Mouse (Mus musculus) hindbrain, embryonic 15.5 days (tissue): ENCODE results near the gene Vcan. TPM values are rescaled to one million over a fixed set of nuclear protein-coding genes. Genes with fewer than 3 reads are reported as not detected.

Experiments used
- ATAC-seq: fragments of 200-750 bp; cut with Nextera tagmentation; 2 replicates; pipeline ENCODE4 v1.8.0; 2017; ENCODE audit warnings: low read depth, moderate number of reproducible peaks, moderate TSS enrichment; ENCODE audit not compliant: low FRiP score
- H3K27ac ChIP-seq: fragments of 300-500 bp; sonication (generic); replicated peaks from 2 replicates; pipeline ENCODE4 v1.5.1; 2015; ENCODE audit warnings: mild to moderate bottlenecking, inconsistent platforms
- H3K27me3 ChIP-seq: fragments of 300-500 bp; sonication (generic); 2 replicates; pipeline ENCODE4 v1.6.1; 2015; ENCODE audit warnings: control low read depth, inconsistent platforms
- H3K36me3 ChIP-seq: fragments of 300-500 bp; sonication (generic); 2 replicates; pipeline ENCODE4 v1.6.1; 2015; ENCODE audit warnings: control low read depth, inconsistent platforms
- H3K4me1 ChIP-seq: fragments of 300-500 bp; sonication (generic); replicated peaks from 2 replicates; pipeline ENCODE4 v1.6.1; 2015; ENCODE audit warnings: control low read depth, inconsistent platforms
- H3K4me2 ChIP-seq: fragments of 300-500 bp; sonication (generic); 2 replicates; pipeline ENCODE4 v1.6.1; 2015; ENCODE audit warnings: moderate library complexity, mild to moderate bottlenecking, inconsistent platforms
- H3K4me3 ChIP-seq: fragments of 300-500 bp; sonication (generic); 2 replicates; pipeline ENCODE4 v1.5.1; 2015; ENCODE audit warnings: mild to moderate bottlenecking, inconsistent platforms
- H3K9ac ChIP-seq: fragments of 300-500 bp; sonication (generic); 2 replicates; pipeline ENCODE4 v1.6.1; 2015; ENCODE audit warnings: inconsistent platforms
- H3K9me3 ChIP-seq: fragments of 300-500 bp; sonication (generic); 2 replicates; pipeline ENCODE4 v1.6.1; 2016; ENCODE audit warnings: control low read depth, inconsistent platforms
- WGBS: fragments of 180-500 bp; shearing (Covaris S2); methylation state at CpG from one replicate; pipeline ENCODE4 v1.1.7; 2015; 5-methylcytosine and 5-hydroxymethylcytosine counted together
- polyA plus RNA-seq: library from polyadenylated mRNA; unstranded; fragments of >200 nt; fragmentation: Nextera tagmentation; extraction: Ambion mirVana; gene quantifications from 2 replicates; pipeline ENCODE4 v1.2.1, GENCODE M21; 2015

Gene Vcan
- polyA plus RNA-seq, 1 experiment from 2014 or later = 29.3 TPM

GRCm38 (mm10) chr13:89708151-89708927, 34.0 kb downstream of the Vcan start:
- no peaks in the 10 kb centered on the region for H3K9me3 ChIP-seq
- H3K36me3 ChIP-seq = peaks cover 23% of the 10 kb centered on the region
- ATAC-seq = no peak
- no peaks in the 10 kb centered on the region for H3K27me3 ChIP-seq
- H3K9ac ChIP-seq = no peak overlapping the region
- H3K4me1 ChIP-seq = no peaks in the 10 kb centered on the region
- no peak overlapping the region for H3K4me3 ChIP-seq
- 86% methylated on average over 7 of the region's 7 CpGs for WGBS
- no peak overlapping the region for H3K4me2 ChIP-seq
- H3K27ac ChIP-seq = no peak overlapping the region

GRCm38 (mm10) chr13:89702395-89702794, 39.9 kb downstream of the Vcan start:
- 85% methylated on average over 4 of the region's 4 CpGs for WGBS
- Histone ChIP-seq H3K36me3 (peaks cover 42% of the 10 kb centered on the region), H3K9me3 (no peaks in the 10 kb centered on the region), H3K4me2 (no peak overlapping the region), H3K4me3 (no peak overlapping the region), H3K27ac (no peak overlapping the region), H3K4me1 (no peaks in the 10 kb centered on the region), H3K27me3 (no peaks in the 10 kb centered on the region), H3K9ac (no peak overlapping the region)
- no peak for ATAC-seq

DNA sequence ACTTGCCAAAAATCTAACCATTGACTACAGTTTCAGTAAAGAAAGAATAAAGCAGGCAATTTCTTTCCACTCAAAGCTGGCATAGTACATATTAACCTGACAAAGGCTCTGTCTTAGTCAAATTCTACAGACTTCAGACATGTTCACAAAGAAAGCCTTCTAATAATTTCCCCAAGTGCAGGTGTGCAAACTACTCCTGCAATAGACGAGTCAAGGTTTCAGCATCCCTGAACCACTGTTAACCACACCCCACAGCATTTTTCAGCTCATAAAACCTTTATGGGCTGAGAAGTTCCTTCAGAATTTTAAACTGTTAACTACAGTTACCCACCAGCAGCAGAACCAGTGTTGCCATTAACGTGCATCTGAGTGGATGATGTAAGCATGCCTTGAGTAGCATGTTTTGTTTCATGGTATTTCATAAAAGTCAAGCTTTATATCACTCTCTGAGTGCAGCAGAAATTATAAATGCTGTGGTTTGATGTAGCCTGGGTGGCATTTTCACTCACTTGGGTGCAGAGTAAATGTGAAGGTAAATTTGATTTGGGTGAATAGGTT, 42.2 kb downstream of the Vcan start:
- Histone ChIP-seq H3K9ac (no peak overlapping the region), H3K36me3 (peaks cover 38% of the 10 kb centered on the region), H3K9me3 (no peaks in the 10 kb centered on the region), H3K4me1 (no peaks in the 10 kb centered on the region), H3K4me3 (no peak overlapping the region), H3K27ac (no peak overlapping the region), H3K4me2 (no peak overlapping the region), H3K27me3 (no peaks in the 10 kb centered on the region)
- ATAC-seq = no peak
- WGBS = 92% methylated on average over 2 of the region's 2 CpGs

DNA sequence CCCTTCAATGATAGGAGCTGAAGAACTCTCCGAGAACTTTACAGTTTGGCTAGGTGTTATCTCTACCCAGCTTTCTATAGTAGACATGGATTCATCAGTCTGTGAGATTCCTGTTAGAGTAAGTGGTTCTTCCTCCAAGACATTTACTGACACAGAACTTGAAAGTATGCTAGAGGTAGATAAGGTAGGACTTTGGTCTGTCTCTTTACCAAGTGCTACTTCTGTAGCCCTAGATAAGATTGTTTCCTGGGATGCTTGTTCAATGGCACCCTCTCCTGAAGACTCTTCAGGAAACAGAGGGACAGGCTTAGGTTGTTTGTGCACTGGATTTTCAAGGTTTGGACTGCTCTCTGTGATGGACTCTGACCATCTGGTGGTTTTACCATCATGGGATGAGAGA, 49.7 kb downstream of the Vcan start:
- H3K36me3 ChIP-seq = peaks cover 47% of the 10 kb centered on the region
- H3K27ac ChIP-seq = no peak overlapping the region
- no peaks in the 10 kb centered on the region for H3K27me3 ChIP-seq
- no peaks in the 10 kb centered on the region for H3K9me3 ChIP-seq
- H3K4me1 ChIP-seq = no peaks in the 10 kb centered on the region
- 94% methylated on average over 1 of the region's 1 CpGs for WGBS
- no peak overlapping the region for H3K9ac ChIP-seq
- no peak for ATAC-seq
- no peak overlapping the region for H3K4me3 ChIP-seq
- H3K4me2 ChIP-seq = no peak overlapping the region

- Histone ChIP-seq H3K4me3 (no peak overlapping the region), H3K36me3 (peaks cover 23% of the 10 kb centered on the region), H3K27ac (no peak overlapping the region), H3K9ac (no peak overlapping the region), H3K4me2 (no peak overlapping the region), H3K9me3 (no peaks in the 10 kb centered on the region), H3K4me1 (no peaks in the 10 kb centered on the region), H3K27me3 (no peaks in the 10 kb centered on the region)
- ATAC-seq = no peak
- 95% methylated on average over 3 of the region's 3 CpGs for WGBS
These were observed 58.8 kb downstream of the Vcan start for GRCm38 (mm10) chr13:89683490-89683889.

DNA sequence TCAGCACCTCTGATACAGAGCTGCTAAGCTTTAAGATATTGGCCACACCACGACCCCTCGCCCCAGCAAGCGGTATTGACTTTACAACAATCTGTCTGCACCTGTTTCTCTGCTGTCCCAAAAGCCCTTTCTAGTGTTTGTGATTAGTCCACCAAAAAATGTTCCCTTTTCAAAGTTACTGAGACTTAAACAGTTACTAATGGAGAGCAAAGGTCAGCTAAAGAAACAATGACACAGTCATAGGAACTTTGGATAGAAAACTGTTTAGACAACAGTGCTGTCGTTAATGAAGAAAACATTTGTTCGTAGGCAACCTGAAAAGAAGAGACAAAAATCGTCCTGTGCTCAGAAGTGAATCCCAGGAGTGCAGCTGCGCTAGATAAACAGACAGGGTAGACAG, 60.1 kb downstream of the Vcan start:
- no peak overlapping the region for H3K9ac ChIP-seq
- H3K4me2 ChIP-seq = no peak overlapping the region
- H3K27ac ChIP-seq = no peak overlapping the region
- H3K4me1 ChIP-seq = no peaks in the 10 kb centered on the region
- WGBS = 74% methylated on average over 7 of the region's 7 CpGs
- no peaks in the 10 kb centered on the region for H3K9me3 ChIP-seq
- no peaks in the 10 kb centered on the region for H3K27me3 ChIP-seq
- no peak overlapping the region for H3K4me3 ChIP-seq
- no peak for ATAC-seq
- peaks cover 27% of the 10 kb centered on the region for H3K36me3 ChIP-seq

DNA sequence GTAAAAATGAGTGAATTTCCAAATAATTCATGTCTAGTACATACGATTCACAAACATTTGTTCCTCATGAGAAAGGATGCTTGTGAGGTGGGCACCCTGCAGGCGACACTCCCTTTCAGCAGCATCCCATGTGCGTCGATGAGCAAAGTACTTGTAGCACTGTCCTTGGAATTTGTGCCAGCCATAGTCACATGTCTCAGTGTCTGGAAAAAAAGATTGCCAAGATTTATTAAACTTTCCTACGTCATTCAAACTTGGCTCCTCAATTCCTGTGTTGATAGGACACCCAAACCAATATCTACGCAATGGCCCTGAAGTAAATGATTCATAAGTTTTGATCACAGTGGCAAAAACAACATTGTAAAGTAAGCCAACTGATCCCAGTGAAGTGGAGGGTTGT, 62.6 kb downstream of the Vcan start:
- Histone ChIP-seq H3K27ac (no peak overlapping the region), H3K4me3 (no peak overlapping the region), H3K4me2 (no peak overlapping the region), H3K9ac (no peak overlapping the region), H3K36me3 (peaks cover 40% of the 10 kb centered on the region), H3K27me3 (no peaks in the 10 kb centered on the region), H3K4me1 (no peaks in the 10 kb centered on the region), H3K9me3 (no peaks in the 10 kb centered on the region)
- no peak for ATAC-seq
- 92% methylated on average over 6 of the region's 6 CpGs for WGBS

DNA sequence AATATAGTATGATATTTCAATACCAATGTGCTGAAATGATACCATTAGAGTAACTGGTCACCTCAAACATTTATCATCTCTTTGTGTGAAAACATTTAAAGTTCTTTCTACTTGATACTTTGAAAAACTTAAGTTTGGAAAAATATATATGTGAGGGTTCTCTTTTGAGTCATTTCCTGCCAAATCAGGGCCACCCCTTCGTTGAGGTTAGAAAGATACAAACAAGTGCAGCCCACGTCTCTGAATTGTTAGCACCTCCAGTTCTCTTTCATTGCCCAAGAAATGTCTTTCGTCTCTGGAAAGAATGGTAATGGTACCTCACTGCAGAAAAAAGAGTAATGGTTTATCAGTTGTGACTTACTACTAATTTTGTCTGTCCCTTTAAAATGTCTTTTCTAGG, 71.8 kb downstream of the Vcan start:
- 82% methylated on average over 3 of the region's 3 CpGs for WGBS
- no peak for ATAC-seq
- Histone ChIP-seq H3K4me2 (no peak overlapping the region), H3K9me3 (no peaks in the 10 kb centered on the region), H3K27me3 (no peaks in the 10 kb centered on the region), H3K36me3 (0 out of 2 replicates have a peak, but pooled peaks cover 3% of the 10 kb centered on the region), H3K4me3 (no peak overlapping the region), H3K27ac (no peak overlapping the region), H3K9ac (no peak overlapping the region), H3K4me1 (no peaks in the 10 kb centered on the region)

DNA sequence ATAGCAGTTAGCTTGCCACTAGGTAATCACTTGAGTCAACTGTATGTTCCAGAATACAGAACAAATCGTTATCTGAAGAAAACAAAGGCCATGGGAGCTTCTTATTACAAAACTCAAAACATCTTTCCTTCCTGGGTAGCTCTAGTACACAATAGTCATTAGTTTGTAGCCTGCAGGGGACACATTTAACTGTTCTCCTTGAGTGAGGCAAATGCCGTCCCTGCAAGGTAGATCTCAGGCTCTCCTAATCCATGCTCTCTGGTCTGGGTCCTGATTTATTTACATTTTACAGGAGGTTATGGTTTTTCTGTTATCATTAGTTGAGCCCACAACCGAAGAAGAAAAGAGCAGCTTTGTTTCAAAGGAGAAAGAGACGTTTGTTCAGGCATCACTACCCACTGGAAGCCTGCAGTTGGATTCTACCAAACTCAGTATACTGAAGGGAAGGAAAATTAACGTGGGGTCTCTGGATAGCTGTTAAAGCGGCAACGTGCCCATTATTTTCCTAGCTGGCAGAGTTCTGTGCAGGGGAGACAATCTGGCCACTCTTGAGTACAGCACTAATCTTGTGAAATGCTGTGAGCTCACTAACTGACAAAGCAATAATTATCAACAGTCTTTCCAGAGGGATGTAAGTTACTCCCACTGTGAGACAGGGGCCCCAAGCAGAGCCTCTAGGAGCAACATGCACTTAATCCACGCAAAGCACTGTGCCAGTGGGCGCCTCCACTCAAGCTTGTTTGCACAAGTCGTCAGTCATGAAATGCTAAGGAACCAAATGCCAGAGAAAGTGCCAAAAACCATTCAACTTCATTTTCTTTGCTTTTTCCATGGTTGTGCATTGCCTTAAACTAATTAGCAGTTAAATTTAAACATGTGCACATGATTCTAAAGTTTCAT, 73.1 kb downstream of the Vcan start:
- H3K9me3 ChIP-seq = no peaks in the 10 kb centered on the region
- 0 out of 2 replicates have a peak, but pooled peaks cover under 1% of the 10 kb centered on the region for H3K36me3 ChIP-seq
- no peak overlapping the region for H3K4me2 ChIP-seq
- no peak overlapping the region for H3K27ac ChIP-seq
- no peak overlapping the region for H3K9ac ChIP-seq
- ATAC-seq = peak; percentile 63; the same call in 1 of the 2 replicates
- 54% methylated on average over 10 of the region's 10 CpGs for WGBS
- no peaks in the 10 kb centered on the region for H3K4me1 ChIP-seq
- H3K27me3 ChIP-seq = no peaks in the 10 kb centered on the region
- no peak overlapping the region for H3K4me3 ChIP-seq

- peak; percentile 78 for ATAC-seq
These were observed 74.2 kb downstream of the Vcan start for GRCm38 (mm10) chr13:89668069-89668468.

DNA sequence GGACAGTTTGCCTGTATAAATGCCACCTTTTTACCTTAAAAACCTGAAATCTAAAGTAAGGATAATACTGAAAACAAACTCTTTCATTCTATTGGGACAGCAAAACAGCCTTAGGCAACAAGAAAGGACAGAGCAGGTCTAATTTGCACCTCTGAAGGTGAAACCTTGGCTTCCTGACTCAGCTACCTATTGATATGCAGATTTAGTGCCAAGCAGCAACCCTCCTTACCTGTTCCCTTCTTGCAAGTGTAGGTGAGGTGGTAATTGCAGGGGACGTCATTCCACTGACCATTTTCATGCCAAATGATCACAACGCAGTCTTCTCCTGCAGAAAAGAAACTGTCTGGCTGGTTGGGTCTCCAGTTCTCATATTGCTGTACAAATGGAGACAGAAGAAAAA, 80.6 kb downstream of the Vcan start:
- no peak overlapping the region for H3K4me3 ChIP-seq
- H3K27me3 ChIP-seq = no peaks in the 10 kb centered on the region
- no peak for ATAC-seq
- no peaks in the 10 kb centered on the region for H3K4me1 ChIP-seq
- H3K4me2 ChIP-seq = no peak overlapping the region
- no peak overlapping the region for H3K27ac ChIP-seq
- 72% methylated on average over 2 of the region's 2 CpGs for WGBS
- H3K36me3 ChIP-seq = peaks cover 7% of the 10 kb centered on the region; the same call in 1 of the 2 replicates
- H3K9ac ChIP-seq = no peak overlapping the region
- H3K9me3 ChIP-seq = no peaks in the 10 kb centered on the region

More at GRCm38 (mm10) chr13:89668069-89668468, 74.2 kb downstream of the Vcan start:
- Histone ChIP-seq H3K4me2 (no peak overlapping the region), H3K36me3 (no peaks in the 10 kb centered on the region), H3K9me3 (no peaks in the 10 kb centered on the region), H3K9ac (no peak overlapping the region), H3K27ac (no peak overlapping the region), H3K4me3 (no peak overlapping the region), H3K27me3 (no peaks in the 10 kb centered on the region), H3K4me1 (no peaks in the 10 kb centered on the region)
- WGBS = 75% methylated on average over 1 of the region's 1 CpGs

- Histone ChIP-seq H3K4me2 (no peak overlapping the region), H3K4me3 (no peak overlapping the region), H3K27ac (no peak overlapping the region), H3K9ac (no peak overlapping the region), H3K27me3 (no peaks in the 10 kb centered on the region), H3K9me3 (no peaks in the 10 kb centered on the region), H3K4me1 (no peaks in the 10 kb centered on the region), H3K36me3 (peaks cover 7% of the 10 kb centered on the region; the same call in 1 of the 2 replicates)
- ATAC-seq = no peak
- 95% methylated on average over 11 of the region's 11 CpGs for WGBS
These were observed 85.3 kb downstream of the Vcan start for GRCm38 (mm10) chr13:89657046-89657445.
